Mouse (Mus musculus) R1 (cell line): ENCODE measurements around the gene Acox3.

Experiments
- DNase-seq: peaks from one replicate; pipeline ENCODE4 v3.0.0-alpha.2; 2018; ENCODE audit warnings: low read depth, low spot score

Gene Acox3

GRCm38 (mm10) chr5:35582445-35583220 lies at the start of gene Acox3:
Gene Acox3 (plus strand): TSS chr5:35583040.
- peak; percentile 93 for DNase-seq

GRCm38 (mm10) chr5:35536271-35536670 lies 46.6 kb upstream of the Acox3 start:
- DNase-seq, result peak; percentile 83

- DNase-seq, result no peak
These were observed 45.4 kb upstream of the Acox3 start for GRCm38 (mm10) chr5:35537474-35537873.

GRCm38 (mm10) chr5:35538022-35538421 lies 44.8 kb upstream of the Acox3 start:
- no peak for DNase-seq

GRCm38 (mm10) chr5:35539576-35539975 lies 43.3 kb upstream of the Acox3 start:
- no peak for DNase-seq

- DNase-seq, result no peak
These were observed 42.3 kb upstream of the Acox3 start for GRCm38 (mm10) chr5:35540555-35540954.

- no peak for DNase-seq
These were observed 41.6 kb upstream of the Acox3 start for GRCm38 (mm10) chr5:35541059-35541790.

GRCm38 (mm10) chr5:35546127-35546526 lies 36.7 kb upstream of the Acox3 start:
- no peak for DNase-seq

GRCm38 (mm10) chr5:35551855-35552837 lies 30.7 kb upstream of the Acox3 start:
- DNase-seq, result no peak

- no peak for DNase-seq
These were observed 29.9 kb upstream of the Acox3 start for GRCm38 (mm10) chr5:35552838-35553539.

- DNase-seq, result no peak
These were observed 26.4 kb upstream of the Acox3 start for GRCm38 (mm10) chr5:35556393-35556792.

- peak; percentile 67 for DNase-seq
These were observed 24.8 kb upstream of the Acox3 start for GRCm38 (mm10) chr5:35557946-35558621.

- DNase-seq, result no peak
These were observed 23.4 kb upstream of the Acox3 start for GRCm38 (mm10) chr5:35559447-35559846.

GRCm38 (mm10) chr5:35562616-35563015 lies 20.2 kb upstream of the Acox3 start:
- no peak for DNase-seq

GRCm38 (mm10) chr5:35563449-35563848 lies 19.4 kb upstream of the Acox3 start:
- DNase-seq, result peak; percentile 78

GRCm38 (mm10) chr5:35565217-35565616 lies 17.6 kb upstream of the Acox3 start:
- DNase-seq, result no peak

- DNase-seq, result no peak
These were observed 16.2 kb upstream of the Acox3 start for GRCm38 (mm10) chr5:35566632-35567031.

- no peak for DNase-seq
These were observed 11.3 kb upstream of the Acox3 start for GRCm38 (mm10) chr5:35571546-35571945.

GRCm38 (mm10) chr5:35574653-35575599 lies 7.9 kb upstream of the Acox3 start, which contains the start of gene Trmt44:
Gene Trmt44 (minus strand): TSS chr5:35575070.
- peak; percentile 92 for DNase-seq
